Mouse (Mus musculus) fibroblast of lung, adult 2 months (primary cell): Measurements from ENCODE around the gene Klf3.
A peak's percentile ranks its signal among the peaks of the same experiment; 100 is the strongest.

Source experiments
- DNase-seq: peaks from one replicate; pipeline ENCODE4 v3.0.0-alpha.2; 2011; ENCODE audit warnings: low read depth

Gene Klf3

GRCm38 (mm10) chr5:64809864-64810263 is 6.7 kb downstream of the Klf3 start:
- DNase-seq = no peak

- no peak for DNase-seq
Observed at GRCm38 (mm10) chr5:64810860-64811499, 7.8 kb downstream of the Klf3 start.

- no peak for DNase-seq
Observed at GRCm38 (mm10) chr5:64811500-64812123, 8.4 kb downstream of the Klf3 start.

GRCm38 (mm10) chr5:64812124-64812982 is 9.2 kb downstream of the Klf3 start:
- DNase-seq = no peak

GRCm38 (mm10) chr5:64812983-64813304 is 9.8 kb downstream of the Klf3 start:
- DNase-seq = no peak

GRCm38 (mm10) chr5:64813361-64813760 is 10.2 kb downstream of the Klf3 start:
- DNase-seq = peak; percentile 82

GRCm38 (mm10) chr5:64814416-64814815 is 11.2 kb downstream of the Klf3 start:
- no peak for DNase-seq

GRCm38 (mm10) chr5:64815631-64816030 is 12.4 kb downstream of the Klf3 start:
- DNase-seq = no peak

- no peak for DNase-seq
Observed at GRCm38 (mm10) chr5:64816290-64816973, 13.2 kb downstream of the Klf3 start.

GRCm38 (mm10) chr5:64816974-64817296 is 13.7 kb downstream of the Klf3 start:
- no peak for DNase-seq

GRCm38 (mm10) chr5:64819390-64819789 is 16.2 kb downstream of the Klf3 start:
- DNase-seq = no peak

- DNase-seq = no peak
Observed at GRCm38 (mm10) chr5:64820138-64820537, 16.9 kb downstream of the Klf3 start.

GRCm38 (mm10) chr5:64821294-64821693 is 18.1 kb downstream of the Klf3 start:
- no peak for DNase-seq

GRCm38 (mm10) chr5:64821964-64822363 is 18.8 kb downstream of the Klf3 start:
- DNase-seq = no peak

GRCm38 (mm10) chr5:64823431-64823830 is 20.2 kb downstream of the Klf3 start:
- DNase-seq = no peak

- DNase-seq = no peak
Observed at GRCm38 (mm10) chr5:64824765-64825164, 21.6 kb downstream of the Klf3 start.

- no peak for DNase-seq
Observed at GRCm38 (mm10) chr5:64825496-64825895, 22.3 kb downstream of the Klf3 start.

- no peak for DNase-seq
Observed at GRCm38 (mm10) chr5:64827151-64827550, 24.0 kb downstream of the Klf3 start.

GRCm38 (mm10) chr5:64828314-64828713 is 25.1 kb downstream of the Klf3 start:
- DNase-seq = no peak

GRCm38 (mm10) chr5:64829606-64830005 is 26.4 kb downstream of the Klf3 start:
- no peak for DNase-seq

- no peak for DNase-seq
Observed at GRCm38 (mm10) chr5:64830773-64831172, 27.6 kb downstream of the Klf3 start.

- no peak for DNase-seq
Observed at GRCm38 (mm10) chr5:64833410-64833809, 30.2 kb downstream of the Klf3 start.

- DNase-seq = no peak
Observed at GRCm38 (mm10) chr5:64834213-64834612, 31.0 kb downstream of the Klf3 start.
